Mouse (Mus musculus) liver, adult (tissue): ENCODE measurements around the gene Wars2.

Experiments
- GATA4 ChIP-seq: IDR thresholded peaks from 2 replicates; pipeline ENCODE4 v1.6.1; 2014; ENCODE audit warnings: mild to moderate bottlenecking, low read length; ENCODE audit not compliant: insufficient replicate concordance

The Wars2 gene

DNA sequence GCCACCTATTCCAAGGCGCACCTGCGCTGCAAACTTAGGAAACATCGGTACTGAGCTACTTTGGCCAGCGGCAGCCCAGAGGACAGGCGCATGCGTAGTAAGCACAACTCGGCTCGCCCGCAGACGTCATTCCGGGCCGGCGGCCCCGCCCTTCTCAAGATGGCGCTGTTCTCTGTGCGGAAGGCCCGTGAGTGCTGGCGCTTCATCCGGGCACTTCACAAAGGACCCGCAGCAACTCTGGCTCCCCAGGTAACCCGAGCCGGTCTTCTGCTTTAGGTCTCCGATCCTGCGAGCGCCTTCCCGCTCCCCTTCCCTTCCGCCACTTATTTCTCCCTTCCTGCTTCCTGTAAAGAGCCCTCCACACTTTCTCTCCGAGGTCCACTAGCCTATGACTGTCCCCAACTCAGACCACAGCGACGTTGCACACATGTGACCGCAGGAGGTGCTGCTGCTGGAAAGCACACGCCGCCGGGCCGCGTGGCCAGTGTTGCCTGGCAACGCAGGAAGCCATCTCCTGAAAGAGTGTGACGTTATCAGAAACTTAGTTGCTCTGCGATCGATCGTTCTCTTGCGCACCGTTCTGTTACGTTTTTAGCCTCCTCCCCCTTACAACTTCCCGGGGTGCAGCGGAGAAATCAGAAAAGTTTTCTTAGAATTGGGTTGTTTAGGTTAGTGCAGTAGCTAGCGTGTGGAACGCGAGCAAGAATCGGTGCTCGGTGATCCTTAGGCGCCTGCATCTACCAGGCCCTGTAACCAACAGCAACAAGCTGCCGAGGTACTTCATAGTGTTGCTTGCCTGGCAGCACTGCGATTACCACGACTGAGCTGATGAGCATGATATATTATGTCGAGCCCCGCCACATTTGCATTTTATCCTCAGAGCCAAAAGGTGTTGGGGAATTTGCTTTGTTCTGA lies at the start of gene Wars2:
Gene Wars2 (plus strand): TSS at position 129 of the 915 bp plus-strand sequence.
- no peak; the same call in 1 of the 2 replicates for TF ChIP-seq GATA4

DNA sequence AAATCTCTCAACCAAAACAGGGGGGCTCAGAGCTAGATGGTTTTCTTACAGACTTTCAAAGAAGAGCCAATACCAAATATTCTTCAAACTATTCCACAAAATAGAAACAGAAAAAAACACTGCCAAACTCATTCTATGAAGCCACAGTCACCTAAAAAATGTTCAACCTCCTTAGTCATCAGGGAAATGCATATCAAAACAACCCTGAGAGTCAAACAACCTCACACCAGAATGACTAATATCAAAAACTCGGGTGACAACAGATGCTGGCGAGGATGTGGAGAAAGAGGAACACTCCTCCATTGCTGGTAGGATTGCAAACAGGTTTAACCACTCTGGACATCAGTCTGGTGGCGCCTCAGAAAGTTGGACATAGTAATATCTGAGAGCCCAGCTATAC lies 44.1 kb upstream of the Wars2 start:
- no peak for TF ChIP-seq GATA4

DNA sequence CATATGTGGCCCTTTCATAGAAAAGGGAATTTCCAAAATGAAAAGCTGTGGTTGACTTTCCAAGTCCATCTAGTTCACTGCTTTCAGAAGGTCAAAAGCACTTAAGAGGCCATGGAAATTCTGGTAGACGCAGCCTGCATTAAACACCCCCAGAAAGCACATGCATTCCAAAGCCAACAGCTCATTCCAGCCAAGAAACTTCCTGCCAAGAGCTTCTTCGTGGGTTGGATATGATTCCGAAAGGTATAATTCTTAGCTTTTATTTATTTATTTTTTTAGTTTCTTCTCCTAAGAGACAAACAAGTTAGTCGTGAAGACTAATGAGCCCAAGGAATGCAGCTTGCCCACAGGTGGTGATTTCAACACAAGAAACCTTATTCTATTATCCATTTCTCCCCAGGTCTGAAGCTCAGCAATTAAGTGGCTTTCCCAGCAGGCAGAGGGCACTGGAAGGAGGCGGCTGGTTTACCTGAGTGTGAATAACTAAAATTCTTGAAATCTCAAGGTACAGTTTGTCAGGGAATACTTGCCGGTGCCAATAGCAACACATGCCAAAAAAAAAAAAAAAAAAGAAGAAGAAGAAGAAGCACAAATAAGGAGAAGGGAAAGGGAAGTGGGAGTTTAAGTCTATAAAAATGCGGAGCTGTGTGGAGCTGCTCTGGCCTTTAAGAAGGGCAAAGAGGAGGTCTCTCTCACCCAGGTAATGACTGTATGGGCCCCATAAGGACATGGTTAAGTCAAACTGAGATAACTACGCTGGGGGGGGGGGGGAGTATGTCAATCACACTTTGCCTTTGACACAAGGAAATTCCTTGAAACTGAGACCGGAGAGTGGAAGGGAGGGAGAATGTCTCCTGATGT lies 30.3 kb upstream of the Wars2 start:
- no peak for TF ChIP-seq GATA4

DNA sequence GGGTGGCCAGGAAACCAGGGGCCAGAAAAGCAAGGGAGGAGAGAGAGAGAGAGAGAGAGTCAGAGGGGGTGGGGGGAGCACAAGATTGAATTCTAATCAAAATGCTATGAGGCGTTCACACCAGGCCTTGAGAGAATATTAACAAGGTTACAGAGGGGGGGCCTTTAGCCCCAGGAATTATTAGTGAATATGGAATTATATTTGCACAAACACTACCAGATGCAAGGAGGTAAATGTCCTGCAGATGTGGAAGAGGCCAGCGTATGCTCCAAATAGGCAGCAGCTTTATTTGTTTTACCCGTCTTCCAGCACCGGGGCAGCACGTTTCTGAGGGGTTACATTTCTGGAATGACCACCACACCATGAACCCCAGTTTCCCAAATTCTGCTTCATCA lies 29.7 kb upstream of the Wars2 start:
- TF ChIP-seq GATA4: no peak

DNA sequence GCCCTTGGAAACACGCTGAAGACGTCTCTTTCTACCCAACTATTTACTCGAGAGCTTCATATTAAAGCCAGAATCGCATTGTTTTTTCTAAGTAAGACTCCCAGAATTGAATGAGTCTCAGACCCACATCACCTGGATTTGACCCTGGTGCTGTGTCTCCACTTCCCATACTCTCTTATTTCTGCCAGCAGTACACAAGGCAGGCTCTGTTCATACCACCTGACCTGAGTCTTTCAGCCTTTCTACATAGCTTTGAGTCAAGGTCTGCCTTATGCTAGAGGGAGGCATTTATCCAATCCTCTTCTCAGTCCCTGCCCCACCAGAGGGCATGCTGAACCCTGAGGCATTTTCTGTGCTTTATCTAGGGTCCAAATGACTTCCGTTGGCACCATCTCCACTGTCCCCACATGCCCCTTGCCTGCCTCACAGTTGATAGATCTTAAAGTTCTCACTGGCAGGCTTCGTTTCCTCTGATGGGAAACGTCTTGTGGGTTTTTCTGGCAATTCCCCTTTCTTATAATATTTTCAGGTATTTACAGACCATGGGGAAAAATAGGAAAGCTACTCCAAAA lies 27.5 kb upstream of the Wars2 start:
- no peak for TF ChIP-seq GATA4

DNA sequence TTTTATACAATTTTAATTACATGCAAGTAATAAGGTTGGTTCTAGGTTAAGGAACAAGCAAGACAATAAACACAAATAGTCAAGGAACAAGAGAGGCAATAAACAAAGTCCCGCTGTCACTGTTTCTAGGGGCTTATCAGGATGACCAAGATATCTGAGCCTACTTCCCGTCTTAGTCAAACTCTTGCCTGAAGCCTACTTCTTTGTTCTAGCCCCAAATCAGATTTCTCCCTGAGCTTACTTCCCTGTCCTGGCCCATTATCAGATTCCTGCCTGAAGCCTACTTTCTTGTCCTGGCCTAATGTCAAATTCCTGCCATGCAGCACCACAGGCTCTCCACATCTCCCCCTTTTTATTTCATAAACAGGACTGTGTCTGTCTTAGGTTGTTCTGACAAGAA lies 19.9 kb upstream of the Wars2 start:
- TF ChIP-seq GATA4: no peak

DNA sequence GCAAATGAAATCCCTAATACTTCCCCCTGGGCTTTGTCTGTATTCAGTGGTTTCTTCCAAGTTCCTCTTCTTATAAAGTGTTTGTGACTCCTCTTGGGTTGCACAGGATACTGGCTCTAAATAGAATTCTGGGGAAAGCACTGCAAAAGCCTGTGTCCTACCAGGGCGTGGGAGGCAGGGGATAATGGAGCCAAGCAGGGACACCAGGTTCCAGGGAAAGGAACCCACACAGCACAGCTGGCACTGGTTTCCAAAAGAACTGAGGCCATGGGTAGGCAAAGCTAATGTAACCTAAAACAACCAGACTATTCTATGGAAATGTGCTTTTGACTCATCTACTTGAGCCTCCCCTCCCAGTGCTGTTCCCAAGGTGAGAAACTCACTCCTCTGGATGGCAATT lies 10.3 kb upstream of the Wars2 start:
- TF ChIP-seq GATA4: no peak

DNA sequence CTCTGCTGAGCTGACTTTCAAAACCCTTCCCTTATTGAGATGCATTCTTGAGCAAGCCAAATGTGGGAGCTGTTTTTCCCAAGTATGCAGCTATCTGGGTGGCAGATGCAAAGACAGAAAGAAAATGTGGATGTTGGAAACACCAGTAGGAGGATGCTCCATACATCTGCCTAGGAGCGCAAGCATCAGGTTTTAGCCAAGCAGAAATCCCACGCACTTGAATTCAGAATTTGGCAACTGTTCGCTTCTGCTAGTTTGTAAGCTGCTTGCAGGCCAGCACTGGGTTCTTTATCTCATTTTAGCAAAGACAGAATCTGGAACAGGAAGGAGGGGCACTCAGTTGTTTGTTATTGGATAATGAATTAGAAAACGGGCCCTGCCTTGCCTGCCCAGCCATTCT lies 8.9 kb upstream of the Wars2 start:
- no peak for TF ChIP-seq GATA4

DNA sequence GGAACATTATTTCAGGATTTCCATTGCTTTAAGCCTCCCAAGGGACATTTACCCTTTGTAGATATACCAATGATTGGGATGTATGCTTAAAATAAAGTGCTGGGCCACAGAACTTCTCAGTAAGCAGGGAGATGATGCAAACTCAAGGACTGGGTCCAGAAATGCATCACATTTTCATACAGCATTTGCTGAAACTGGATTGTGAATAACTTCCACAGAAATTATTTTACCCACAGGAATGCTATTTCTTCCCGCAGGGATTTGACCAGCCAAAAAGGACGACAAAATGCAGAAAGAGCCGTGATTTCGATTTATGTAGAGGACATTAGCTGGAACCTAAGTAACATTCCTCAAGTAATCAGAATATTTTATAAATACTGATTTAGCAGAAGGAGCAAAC lies 7.0 kb upstream of the Wars2 start:
- no peak for TF ChIP-seq GATA4

DNA sequence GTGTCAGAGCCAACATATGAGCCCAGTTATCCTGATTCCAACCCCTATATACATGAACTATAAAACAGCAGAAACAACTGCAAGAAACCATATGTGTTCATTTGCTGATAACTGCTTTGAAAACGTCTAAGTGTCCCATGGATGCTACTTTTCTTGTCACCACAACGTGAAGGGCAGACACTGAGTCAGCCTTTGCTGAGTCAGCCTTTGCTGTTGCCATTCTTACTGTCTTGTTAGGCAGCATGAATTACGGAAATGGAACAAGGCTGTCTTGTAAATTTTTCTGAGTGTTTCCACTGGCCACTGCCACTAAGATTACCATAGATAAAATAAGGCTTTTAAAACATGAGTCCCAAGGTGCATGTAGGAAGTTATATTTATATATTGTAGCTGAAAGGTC lies 7.0 kb downstream of the Wars2 start:
- TF ChIP-seq GATA4: no peak

DNA sequence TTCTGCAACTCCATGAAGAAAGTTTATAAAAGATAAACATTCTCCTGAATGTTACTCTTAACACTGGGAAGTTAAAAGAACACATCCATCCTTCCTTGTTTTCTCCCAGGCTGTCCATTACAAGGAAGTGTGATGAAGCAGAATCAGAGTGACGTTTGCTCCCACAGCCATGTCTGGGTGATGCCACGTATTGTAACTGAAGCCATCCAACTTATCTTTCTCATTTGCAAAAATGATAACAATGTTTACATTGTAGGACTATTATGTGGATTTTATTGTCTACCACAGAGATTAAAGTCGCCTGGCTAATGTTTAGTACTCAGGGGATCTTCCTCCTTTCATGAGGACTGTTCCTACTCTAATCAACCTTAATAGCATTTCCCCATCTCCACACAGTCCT lies 8.2 kb downstream of the Wars2 start:
- no peak for TF ChIP-seq GATA4

DNA sequence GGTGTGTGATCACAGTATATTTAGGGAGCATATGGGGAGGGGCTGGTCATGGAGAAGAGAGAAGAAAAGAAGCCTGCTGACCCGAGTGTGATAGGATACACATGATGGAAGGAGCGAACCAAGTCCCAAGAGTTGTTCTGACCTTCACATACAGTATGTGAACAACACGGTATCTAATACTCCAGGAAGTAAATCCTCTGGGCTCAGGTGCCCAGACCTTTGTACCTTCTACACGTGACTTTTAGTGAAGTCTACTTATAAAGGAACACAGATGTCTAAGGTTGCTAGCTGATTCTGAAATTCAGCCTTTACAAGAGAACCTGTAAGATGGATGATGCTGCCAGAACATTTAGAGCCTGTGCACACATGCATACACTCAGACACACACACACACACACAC lies 15.4 kb downstream of the Wars2 start:
- TF ChIP-seq GATA4: no peak

DNA sequence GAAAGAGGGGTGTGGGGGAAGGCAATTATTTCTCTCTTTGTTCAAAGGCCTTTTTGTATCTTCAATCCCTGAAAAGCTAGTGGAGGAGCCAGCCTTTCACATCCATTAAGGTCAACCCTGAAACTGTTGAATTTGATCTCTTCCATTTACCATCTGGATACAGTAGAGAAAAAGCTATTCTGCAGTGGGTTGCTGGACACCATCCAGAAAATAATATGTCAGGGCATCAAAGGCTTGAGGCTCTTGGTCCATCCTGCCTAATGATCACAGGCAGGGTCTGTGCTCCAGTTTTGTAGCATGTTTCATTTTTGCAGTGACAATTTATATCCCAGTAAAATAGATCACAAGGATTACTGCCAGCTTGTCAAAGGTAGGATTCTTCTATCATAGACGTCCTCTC lies 16.1 kb downstream of the Wars2 start:
- no peak for TF ChIP-seq GATA4

DNA sequence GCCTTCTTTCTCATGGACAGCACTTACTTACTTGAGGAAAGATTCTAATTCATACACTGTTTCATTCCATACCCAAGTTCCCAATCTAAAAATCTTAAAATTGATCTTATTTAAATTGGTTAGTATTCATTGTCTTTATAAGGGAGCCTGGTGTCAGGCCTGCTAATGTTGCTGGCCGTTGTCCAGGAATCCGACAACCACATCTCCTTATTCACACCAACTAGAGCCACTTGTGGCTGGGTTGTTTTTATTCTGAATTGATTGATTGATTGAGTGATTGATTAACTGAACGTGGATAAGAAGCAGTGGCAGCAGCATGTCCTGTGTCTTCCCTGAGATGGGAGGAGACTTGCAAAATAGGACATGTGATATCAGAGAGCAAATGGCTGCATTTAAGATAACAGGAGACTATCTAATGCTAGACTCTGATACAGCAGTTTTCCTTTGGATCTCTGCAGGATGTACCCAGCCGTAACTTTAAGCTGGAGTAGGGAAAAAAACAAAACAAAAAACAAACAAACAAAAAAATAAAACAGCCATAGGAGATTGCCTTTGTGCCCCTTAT lies 16.7 kb downstream of the Wars2 start:
- peak; percentile 55; the same call in 1 of the 2 replicates for TF ChIP-seq GATA4

DNA sequence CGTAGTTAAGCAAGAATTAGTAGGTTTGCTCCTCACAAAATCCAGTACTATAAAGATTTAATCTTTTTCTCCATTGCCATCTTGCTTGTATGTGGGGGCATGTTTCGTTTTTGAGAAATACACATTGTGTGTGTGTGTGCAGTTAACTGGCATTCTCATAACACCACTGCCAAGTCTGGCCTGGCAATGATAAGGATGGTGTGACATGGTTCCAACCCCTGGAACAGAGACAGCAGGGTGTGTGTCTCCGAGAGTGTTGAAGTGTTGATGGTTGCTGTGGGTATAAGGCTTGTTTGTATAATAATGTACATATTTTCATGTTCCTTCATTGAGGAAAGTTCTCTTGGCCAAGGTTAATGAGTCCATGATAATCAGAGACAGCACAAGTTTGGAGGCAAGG lies 19.1 kb downstream of the Wars2 start:
- no peak for TF ChIP-seq GATA4
